Mouse (Mus musculus): Measurements from ENCODE around the gene Rhbdl1. TPM values are rescaled to one million over a fixed set of nuclear protein-coding genes. Genes with fewer than 3 reads are reported as not detected.

The Rhbdl1 gene
- polyA plus RNA-seq, 1 experiment, result 2.1 TPM

GRCm38 (mm10) chr17:25829558-25830017 lies 7.5 kb downstream of the Rhbdl1 start:
- Histone ChIP-seq H3K4me1 (ENCODE audit: control insufficient read depth, insufficient read depth, low read length) (peaks cover 35% of the 10 kb centered on the region), H3K4me3 (ENCODE audit: control insufficient read depth, low read depth, low read length) (peak overlapping the region; percentile 86), H3K36me3 (ENCODE audit: control insufficient read depth, insufficient read depth, low read length) (no peaks in the 10 kb centered on the region; the same call in 1 of the 2 replicates), H3K27me3 (ENCODE audit: control insufficient read depth, insufficient read depth, low read length) (no peaks in the 10 kb centered on the region), H3K27ac (ENCODE audit: control insufficient read depth, insufficient read depth, low read depth, low read length) (peak overlapping the region; percentile 1; the same call in 1 of the 2 replicates)
- TF ChIP-seq POLR2A (IDR thresholded peaks at IDR 0.05; ENCODE audit: control insufficient read depth, low read depth, low read length) (no peak), CTCF (IDR thresholded peaks at IDR 0.05; ENCODE audit: control insufficient read depth, insufficient read depth, insufficient replicate concordance, low read depth, low read length) (no peak)

GRCm38 (mm10) chr17:25828712-25829557 lies 8.2 kb downstream of the Rhbdl1 start, which contains the start of gene Jmjd8:
Gene Jmjd8 (plus strand): TSS chr17:25828867.
- Histone ChIP-seq H3K36me3 (ENCODE audit: control insufficient read depth, insufficient read depth, low read length) (no peaks in the 10 kb centered on the region; the same call in 1 of the 2 replicates), H3K27me3 (ENCODE audit: control insufficient read depth, insufficient read depth, low read length) (no peaks in the 10 kb centered on the region), H3K4me1 (ENCODE audit: control insufficient read depth, insufficient read depth, low read length) (peaks cover 33% of the 10 kb centered on the region), H3K27ac (ENCODE audit: control insufficient read depth, insufficient read depth, low read depth, low read length) (peak within 1 kb of the TSS; percentile 52), H3K4me3 (ENCODE audit: control insufficient read depth, low read depth, low read length) (peak within 1 kb of the TSS; percentile 86)
- no peak for TF ChIP-seq CTCF (IDR thresholded peaks at IDR 0.05; ENCODE audit: control insufficient read depth, insufficient read depth, insufficient replicate concordance, low read depth, low read length)
- peak; percentile 68 for TF ChIP-seq POLR2A (IDR thresholded peaks at IDR 0.05; ENCODE audit: control insufficient read depth, low read depth, low read length)

GRCm38 (mm10) chr17:25828223-25828594 lies 8.9 kb downstream of the Rhbdl1 start:
- Histone ChIP-seq H3K4me1 (ENCODE audit: control insufficient read depth, insufficient read depth, low read length) (peaks cover 31% of the 10 kb centered on the region), H3K36me3 (ENCODE audit: control insufficient read depth, insufficient read depth, low read length) (no peaks in the 10 kb centered on the region; the same call in 1 of the 2 replicates)
- TF ChIP-seq POLR2A (IDR thresholded peaks at IDR 0.05; ENCODE audit: control insufficient read depth, low read depth, low read length) (no peak), CTCF (IDR thresholded peaks at IDR 0.05; ENCODE audit: control insufficient read depth, insufficient read depth, insufficient replicate concordance, low read depth, low read length) (no peak)

GRCm38 (mm10) chr17:25827546-25828222 lies 9.4 kb downstream of the Rhbdl1 start:
- Histone ChIP-seq H3K4me3 (ENCODE audit: control insufficient read depth, low read depth, low read length) (peak overlapping the region; percentile 86), H3K4me1 (ENCODE audit: control insufficient read depth, insufficient read depth, low read length) (peaks cover 34% of the 10 kb centered on the region), H3K27me3 (ENCODE audit: control insufficient read depth, insufficient read depth, low read length) (no peaks in the 10 kb centered on the region), H3K36me3 (ENCODE audit: control insufficient read depth, insufficient read depth, low read length) (no peaks in the 10 kb centered on the region; the same call in 1 of the 2 replicates), H3K27ac (ENCODE audit: control insufficient read depth, insufficient read depth, low read depth, low read length) (no peak overlapping the region)
- TF ChIP-seq POLR2A (IDR thresholded peaks at IDR 0.05; ENCODE audit: control insufficient read depth, low read depth, low read length), result no peak
- TF ChIP-seq CTCF (IDR thresholded peaks at IDR 0.05; ENCODE audit: control insufficient read depth, insufficient read depth, insufficient replicate concordance, low read depth, low read length), result no peak

More at GRCm38 (mm10) chr17:25828223-25828594, 8.9 kb downstream of the Rhbdl1 start:
- H3K27me3 ChIP-seq (ENCODE audit: control insufficient read depth, insufficient read depth, low read length), result no peaks in the 10 kb centered on the region
- peak overlapping the region; percentile 86 for H3K4me3 ChIP-seq (ENCODE audit: control insufficient read depth, low read depth, low read length)
- peak overlapping the region; percentile 52 for H3K27ac ChIP-seq (ENCODE audit: control insufficient read depth, insufficient read depth, low read depth, low read length)

- Histone ChIP-seq H3K4me1 (ENCODE audit: control insufficient read depth, insufficient read depth, low read length) (peaks cover 32% of the 10 kb centered on the region), H3K27me3 (ENCODE audit: control insufficient read depth, insufficient read depth, low read length) (no peaks in the 10 kb centered on the region), H3K4me3 (ENCODE audit: control insufficient read depth, low read depth, low read length) (peak overlapping the region; percentile 54), H3K36me3 (ENCODE audit: control insufficient read depth, insufficient read depth, low read length) (no peaks in the 10 kb centered on the region; the same call in 1 of the 2 replicates), H3K27ac (ENCODE audit: control insufficient read depth, insufficient read depth, low read depth, low read length) (no peak overlapping the region)
- no peak for TF ChIP-seq CTCF (IDR thresholded peaks at IDR 0.05; ENCODE audit: control insufficient read depth, insufficient read depth, insufficient replicate concordance, low read depth, low read length)
- no peak for TF ChIP-seq POLR2A (IDR thresholded peaks at IDR 0.05; ENCODE audit: control insufficient read depth, low read depth, low read length)
Observed at GRCm38 (mm10) chr17:25827011-25827410, 10.1 kb downstream of the Rhbdl1 start.

GRCm38 (mm10) chr17:25825984-25826570 lies 11.0 kb downstream of the Rhbdl1 start:
- Histone ChIP-seq H3K4me1 (ENCODE audit: control insufficient read depth, insufficient read depth, low read length) (peaks cover 25% of the 10 kb centered on the region), H3K27ac (ENCODE audit: control insufficient read depth, insufficient read depth, low read depth, low read length) (no peak overlapping the region), H3K4me3 (ENCODE audit: control insufficient read depth, low read depth, low read length) (no peak overlapping the region), H3K36me3 (ENCODE audit: control insufficient read depth, insufficient read depth, low read length) (no peaks in the 10 kb centered on the region; the same call in 1 of the 2 replicates), H3K27me3 (ENCODE audit: control insufficient read depth, insufficient read depth, low read length) (no peaks in the 10 kb centered on the region)
- no peak for TF ChIP-seq CTCF (IDR thresholded peaks at IDR 0.05; ENCODE audit: control insufficient read depth, insufficient read depth, insufficient replicate concordance, low read depth, low read length)
- TF ChIP-seq POLR2A (IDR thresholded peaks at IDR 0.05; ENCODE audit: control insufficient read depth, low read depth, low read length), result no peak
